Mouse (Mus musculus) liver, embryonic 12.5 days (tissue): ENCODE results near the gene Fads3. TPM values are rescaled to one million over a fixed set of nuclear protein-coding genes. Genes with fewer than 3 reads are reported as not detected.

Experiments used
- ATAC-seq: fragments of 200-750 bp; cut with Nextera tagmentation; 2 replicates; pipeline ENCODE4 v1.8.0; 2017; ENCODE audit warnings: moderate number of reproducible peaks, mild to moderate bottlenecking, moderate library complexity
- H3K27ac ChIP-seq: fragments of 300-500 bp; sonication (generic); 2 replicates; pipeline ENCODE4 v1.5.1; 2016; ENCODE audit warnings: mild to moderate bottlenecking
- H3K27me3 ChIP-seq: fragments of 300-500 bp; sonication (generic); replicated peaks from 2 replicates; pipeline ENCODE4 v1.6.1; 2016; ENCODE audit warnings: mild to moderate bottlenecking, moderate library complexity
- H3K36me3 ChIP-seq: fragments of 300-500 bp; sonication (generic); 2 replicates; pipeline ENCODE4 v1.6.1; 2016; ENCODE audit warnings: mild to moderate bottlenecking, moderate library complexity
- H3K4me1 ChIP-seq: fragments of 300-500 bp; sonication (generic); 2 replicates; pipeline ENCODE4 v1.6.1; 2016
- H3K4me2 ChIP-seq: fragments of 300-500 bp; sonication (generic); 2 replicates; pipeline ENCODE4 v1.6.1; 2016; ENCODE audit warnings: mild to moderate bottlenecking, moderate library complexity
- H3K4me3 ChIP-seq: fragments of 300-500 bp; sonication (generic); 2 replicates; pipeline ENCODE4 v1.5.1; 2016; ENCODE audit warnings: mild to moderate bottlenecking, moderate library complexity
- H3K9ac ChIP-seq: fragments of 300-500 bp; sonication (generic); 2 replicates; pipeline ENCODE4 v1.6.1; 2016; ENCODE audit warnings: mild to moderate bottlenecking, moderate library complexity
- H3K9me3 ChIP-seq: fragments of 300-500 bp; sonication (generic); replicated peaks from 2 replicates; pipeline ENCODE4 v1.6.1; 2016; ENCODE audit warnings: mild to moderate bottlenecking, moderate library complexity
- WGBS: fragments of 180-500 bp; shearing (Covaris S2); methylation state at CpG from one replicate; pipeline ENCODE4 v1.1.7; 2016; ENCODE audit not compliant: insufficient replicate concordance; 5-methylcytosine and 5-hydroxymethylcytosine counted together
- polyA plus RNA-seq: library from polyadenylated mRNA; unstranded; fragments of >200 nt; fragmentation: Nextera tagmentation; extraction: Ambion mirVana; gene quantifications from 2 replicates; pipeline ENCODE4 v1.2.1, GENCODE M21; 2016

Fads3 gene
- polyA plus RNA-seq, 1 experiment from 2014 or later: 10.0 TPM

DNA sequence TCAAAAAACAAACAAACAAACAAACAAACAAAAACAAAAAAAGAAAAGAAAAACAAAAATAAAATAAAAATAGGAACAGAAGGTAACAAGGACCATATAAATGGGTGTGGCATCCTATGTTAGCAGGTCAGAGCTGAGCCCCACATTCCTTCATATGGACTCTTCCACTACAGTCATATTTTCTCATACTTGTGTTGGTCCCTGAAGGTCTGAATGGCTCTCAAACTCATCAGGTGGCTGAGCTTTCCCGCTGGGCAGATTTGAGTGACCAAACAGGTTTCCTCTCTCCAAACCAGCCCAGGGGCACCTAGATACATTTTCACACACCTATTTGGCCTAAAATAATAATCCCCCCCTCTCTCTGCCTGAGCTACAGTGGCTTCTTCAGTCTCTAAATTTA, 30.0 kb upstream of the Fads3 start:
- H3K27me3 ChIP-seq: no peaks in the 10 kb centered on the region
- no peaks in the 10 kb centered on the region for H3K9me3 ChIP-seq
- no peak overlapping the region for H3K9ac ChIP-seq
- H3K4me3 ChIP-seq: no peak overlapping the region
- H3K36me3 ChIP-seq: peaks cover 2% of the 10 kb centered on the region
- H3K27ac ChIP-seq: no peak overlapping the region
- 88% methylated on average over 1 of the region's 1 CpGs for WGBS
- peaks cover 67% of the 10 kb centered on the region for H3K4me1 ChIP-seq
- no peak for ATAC-seq
- H3K4me2 ChIP-seq: no peak overlapping the region

DNA sequence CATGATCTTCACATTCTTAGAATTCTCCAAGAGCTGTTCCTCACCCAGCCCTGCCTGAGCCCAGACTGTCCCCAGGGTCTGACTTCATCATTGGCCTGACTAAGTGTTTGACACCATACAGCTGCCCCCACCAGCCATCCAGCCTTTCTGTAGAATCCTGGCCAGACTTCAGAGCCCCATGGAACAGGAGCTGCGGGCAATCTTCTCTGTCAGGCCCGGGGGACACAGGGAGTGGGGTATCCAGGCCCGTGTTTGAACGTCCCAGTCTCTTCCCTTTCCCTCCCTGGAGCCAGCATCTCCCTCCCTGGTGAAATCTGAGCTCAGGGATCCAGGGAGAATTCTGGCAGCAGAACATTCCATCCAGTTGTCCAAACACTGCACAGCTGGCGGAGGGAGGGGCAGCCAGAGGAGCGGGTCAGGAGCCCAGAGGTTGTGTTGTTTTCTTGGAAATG, 28.5 kb upstream of the Fads3 start:
- H3K27me3 ChIP-seq: no peaks in the 10 kb centered on the region
- peak overlapping the region; percentile 98 for H3K4me2 ChIP-seq
- peak overlapping the region; percentile 93 for H3K9ac ChIP-seq
- H3K27ac ChIP-seq: peak overlapping the region; percentile 98
- no peaks in the 10 kb centered on the region for H3K9me3 ChIP-seq
- H3K4me1 ChIP-seq: peaks cover 82% of the 10 kb centered on the region
- peaks cover 7% of the 10 kb centered on the region for H3K36me3 ChIP-seq
- 59% methylated on average over 6 of the region's 6 CpGs for WGBS
- H3K4me3 ChIP-seq: no peak overlapping the region
- ATAC-seq: no peak

- peaks cover 9% of the 10 kb centered on the region for H3K36me3 ChIP-seq
- H3K4me2 ChIP-seq: peak overlapping the region; percentile 98
- peaks cover 84% of the 10 kb centered on the region for H3K4me1 ChIP-seq
- no peaks in the 10 kb centered on the region for H3K27me3 ChIP-seq
- WGBS: 35% methylated on average over 3 of the region's 3 CpGs
- peak overlapping the region; percentile 98 for H3K27ac ChIP-seq
- H3K9me3 ChIP-seq: no peaks in the 10 kb centered on the region
- peak overlapping the region; percentile 75 for H3K4me3 ChIP-seq
- peak overlapping the region; percentile 93 for H3K9ac ChIP-seq
- ATAC-seq: no peak
These were observed 28.0 kb upstream of the Fads3 start for GRCm38 (mm10) chr19:10013348-10013747.

DNA sequence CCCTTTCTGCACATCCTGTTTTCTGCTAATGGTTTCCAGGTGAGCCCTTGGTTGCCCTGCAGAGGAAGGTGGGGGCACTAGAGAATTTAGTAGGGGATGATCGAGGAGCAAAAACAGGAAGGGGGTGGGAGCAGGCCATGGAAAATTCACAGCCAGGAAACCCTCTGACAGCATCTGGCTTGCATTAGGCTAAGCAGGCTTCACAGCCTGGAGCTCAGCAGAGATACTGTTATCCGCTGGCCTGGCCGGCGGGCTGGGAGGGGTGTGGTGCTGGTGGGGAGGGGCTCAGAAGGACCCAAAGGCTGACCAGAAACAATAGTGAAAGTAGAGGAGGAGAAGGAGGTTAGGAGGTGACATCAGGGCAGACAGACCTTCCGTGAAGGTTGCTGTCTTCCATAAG, 27.5 kb upstream of the Fads3 start:
- Histone ChIP-seq H3K27ac (peak overlapping the region; percentile 98), H3K4me1 (peaks cover 90% of the 10 kb centered on the region), H3K27me3 (no peaks in the 10 kb centered on the region), H3K4me2 (peak overlapping the region; percentile 98), H3K9ac (peak overlapping the region; percentile 93), H3K9me3 (no peaks in the 10 kb centered on the region), H3K36me3 (peaks cover 15% of the 10 kb centered on the region), H3K4me3 (peak overlapping the region; percentile 75)
- 19% methylated on average over 5 of the region's 5 CpGs for WGBS
- peak; percentile 52 for ATAC-seq

DNA sequence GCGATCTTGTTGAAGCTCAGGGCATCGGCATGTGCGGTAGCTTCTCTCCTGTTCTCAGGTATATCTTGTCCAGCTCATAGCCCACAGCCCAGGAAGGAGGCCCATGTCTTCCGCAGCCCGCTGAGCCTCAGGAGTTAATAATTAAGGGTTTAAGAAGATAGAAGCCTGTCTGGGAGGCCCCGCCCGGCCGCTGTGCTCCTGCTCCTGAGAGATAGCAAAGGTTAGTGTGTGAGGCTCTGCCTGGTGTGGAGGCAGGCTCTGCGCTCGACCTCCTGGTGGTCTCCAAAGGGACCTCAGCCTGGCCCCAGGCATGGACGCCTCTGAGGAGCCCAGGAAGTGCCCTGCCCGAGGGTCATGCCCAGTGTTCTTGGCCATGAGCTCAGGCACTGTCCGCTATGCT, 26.5 kb upstream of the Fads3 start:
- H3K36me3 ChIP-seq: peaks cover 24% of the 10 kb centered on the region
- H3K27me3 ChIP-seq: no peaks in the 10 kb centered on the region
- H3K9me3 ChIP-seq: no peaks in the 10 kb centered on the region
- 15% methylated on average over 13 of the region's 13 CpGs for WGBS
- peak overlapping the region; percentile 93 for H3K9ac ChIP-seq
- peak overlapping the region; percentile 98 for H3K27ac ChIP-seq
- peak; percentile 81 for ATAC-seq
- peaks cover 93% of the 10 kb centered on the region for H3K4me1 ChIP-seq
- H3K4me2 ChIP-seq: peak overlapping the region; percentile 98
- peak overlapping the region; percentile 75 for H3K4me3 ChIP-seq

DNA sequence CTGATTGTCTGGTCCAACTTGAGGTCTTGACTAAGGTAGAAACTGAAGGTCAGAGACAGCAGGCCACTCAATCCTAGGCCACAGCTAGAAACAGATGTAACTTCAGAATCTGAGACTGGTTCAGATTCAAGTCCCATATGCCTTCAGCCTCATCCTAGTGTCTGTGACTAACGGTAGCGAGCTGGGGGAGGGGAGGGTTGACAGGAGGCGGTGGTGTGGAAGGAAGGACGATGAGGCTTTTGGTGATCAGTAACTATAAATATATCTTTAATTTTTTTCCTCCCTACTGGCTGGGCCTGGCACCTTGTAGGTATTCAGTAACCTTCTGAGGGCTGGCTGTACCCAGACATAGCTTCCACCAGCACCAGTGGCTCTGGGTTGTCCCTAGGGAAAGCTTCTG, 25.9 kb upstream of the Fads3 start:
- Histone ChIP-seq H3K27ac (peak overlapping the region; percentile 98), H3K27me3 (no peaks in the 10 kb centered on the region), H3K4me2 (peak overlapping the region; percentile 98), H3K9me3 (no peaks in the 10 kb centered on the region), H3K36me3 (peaks cover 28% of the 10 kb centered on the region), H3K9ac (peak overlapping the region; percentile 93), H3K4me3 (peak overlapping the region; percentile 75), H3K4me1 (peaks cover 92% of the 10 kb centered on the region)
- 15% methylated on average over 4 of the region's 4 CpGs for WGBS
- ATAC-seq: no peak

DNA sequence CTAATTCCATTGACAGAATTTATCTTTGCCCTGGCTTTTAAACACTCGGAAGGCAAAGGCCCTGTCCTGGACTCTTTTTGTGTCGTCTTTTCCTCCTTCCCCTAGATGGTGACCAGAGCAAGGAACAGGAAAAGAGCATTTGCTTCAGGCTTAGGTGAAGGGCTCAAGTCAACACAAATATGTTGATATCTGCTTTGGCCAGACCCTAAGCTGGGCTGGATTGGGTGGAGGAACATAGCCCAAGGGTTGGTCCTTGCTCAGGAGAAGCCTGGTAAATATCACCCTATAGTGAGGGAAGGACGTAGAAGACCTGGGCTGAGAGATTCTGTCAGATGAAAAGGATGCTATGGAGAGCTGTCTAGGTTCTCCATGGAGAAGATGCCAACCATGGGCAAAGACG, 25.2 kb upstream of the Fads3 start:
- H3K9ac ChIP-seq: peak overlapping the region; percentile 93
- peaks cover 92% of the 10 kb centered on the region for H3K4me1 ChIP-seq
- peak overlapping the region; percentile 98 for H3K4me2 ChIP-seq
- WGBS: 43% methylated on average over 4 of the region's 4 CpGs
- peak; percentile 50 for ATAC-seq
- peaks cover 35% of the 10 kb centered on the region for H3K36me3 ChIP-seq
- peak overlapping the region; percentile 98 for H3K27ac ChIP-seq
- H3K4me3 ChIP-seq: peak overlapping the region; percentile 75
- no peaks in the 10 kb centered on the region for H3K9me3 ChIP-seq
- H3K27me3 ChIP-seq: no peaks in the 10 kb centered on the region

DNA sequence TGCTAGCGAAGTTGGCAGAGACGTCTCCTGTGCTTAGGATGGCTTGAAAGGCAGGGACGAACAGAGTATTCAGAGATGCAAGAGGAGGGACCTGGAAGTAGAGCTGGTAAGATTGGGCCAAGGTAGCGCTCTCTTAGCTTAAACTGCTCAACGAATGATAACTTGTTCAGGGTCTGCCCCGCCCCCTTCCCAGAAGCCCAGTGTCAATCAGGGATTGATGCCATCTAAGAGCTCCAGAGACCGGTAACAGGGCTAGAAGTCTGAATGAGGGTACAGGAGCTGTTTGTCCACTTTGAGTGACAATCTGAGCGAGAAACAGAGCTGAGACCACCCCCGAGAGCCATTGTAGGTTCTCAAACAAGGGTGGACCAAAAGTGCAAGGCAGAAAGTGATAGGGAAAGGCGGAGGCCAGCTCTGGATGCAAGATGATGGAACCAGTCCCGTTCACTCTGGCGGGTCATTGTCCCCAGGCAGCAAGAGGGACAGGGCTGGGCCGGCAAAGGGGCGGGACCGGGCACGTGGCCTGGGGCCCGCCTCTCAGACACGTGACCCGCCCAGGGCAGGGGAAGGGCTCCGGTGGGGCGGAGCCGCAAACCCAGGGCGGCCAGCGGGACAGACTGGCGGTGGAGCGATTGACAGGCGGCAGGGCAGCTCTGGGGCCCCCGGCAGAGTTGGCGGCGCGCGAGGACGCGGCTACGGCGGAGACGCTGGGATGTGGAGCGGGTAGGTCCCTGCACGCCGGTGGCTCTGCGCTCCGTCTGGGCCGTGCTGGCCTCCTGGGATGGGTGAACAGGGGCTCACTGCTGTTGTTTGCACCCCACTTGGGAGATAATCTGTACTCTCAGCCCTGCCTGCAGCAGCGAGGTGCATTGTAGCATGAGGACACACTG, 23.5 kb upstream of the Fads3 start:
- Histone ChIP-seq H3K27me3 (no peaks in the 10 kb centered on the region), H3K4me2 (peak overlapping the region; percentile 98), H3K4me3 (peak overlapping the region; percentile 75), H3K9me3 (no peaks in the 10 kb centered on the region), H3K27ac (peak overlapping the region; percentile 98), H3K9ac (peak overlapping the region; percentile 93), H3K4me1 (peaks cover 92% of the 10 kb centered on the region), H3K36me3 (peaks cover 52% of the 10 kb centered on the region)
- 5% methylated on average over 44 of the region's 44 CpGs for WGBS
- ATAC-seq: peak; percentile 85

DNA sequence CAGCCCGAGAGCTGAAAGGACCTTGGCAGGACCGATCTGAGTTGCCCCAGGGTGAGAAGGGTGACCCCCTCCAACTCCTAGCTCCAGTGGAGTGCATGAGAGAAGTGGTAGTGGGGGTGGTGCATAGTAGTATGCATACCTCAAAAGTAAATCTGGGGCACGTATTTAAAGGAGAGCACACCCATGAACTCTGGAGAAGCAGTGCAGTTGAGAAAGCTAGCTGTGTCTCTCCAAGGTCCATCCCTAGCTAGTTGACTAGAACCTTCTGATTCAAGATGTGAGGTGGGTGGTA, 22.9 kb upstream of the Fads3 start:
- no peak for ATAC-seq
- H3K9ac ChIP-seq: peak overlapping the region; percentile 93
- 4% methylated on average over 3 of the region's 3 CpGs for WGBS
- no peaks in the 10 kb centered on the region for H3K27me3 ChIP-seq
- no peaks in the 10 kb centered on the region for H3K9me3 ChIP-seq
- H3K4me2 ChIP-seq: peak overlapping the region; percentile 98
- H3K4me3 ChIP-seq: peak overlapping the region; percentile 75
- peaks cover 92% of the 10 kb centered on the region for H3K4me1 ChIP-seq
- H3K36me3 ChIP-seq: peaks cover 58% of the 10 kb centered on the region
- H3K27ac ChIP-seq: peak overlapping the region; percentile 98

DNA sequence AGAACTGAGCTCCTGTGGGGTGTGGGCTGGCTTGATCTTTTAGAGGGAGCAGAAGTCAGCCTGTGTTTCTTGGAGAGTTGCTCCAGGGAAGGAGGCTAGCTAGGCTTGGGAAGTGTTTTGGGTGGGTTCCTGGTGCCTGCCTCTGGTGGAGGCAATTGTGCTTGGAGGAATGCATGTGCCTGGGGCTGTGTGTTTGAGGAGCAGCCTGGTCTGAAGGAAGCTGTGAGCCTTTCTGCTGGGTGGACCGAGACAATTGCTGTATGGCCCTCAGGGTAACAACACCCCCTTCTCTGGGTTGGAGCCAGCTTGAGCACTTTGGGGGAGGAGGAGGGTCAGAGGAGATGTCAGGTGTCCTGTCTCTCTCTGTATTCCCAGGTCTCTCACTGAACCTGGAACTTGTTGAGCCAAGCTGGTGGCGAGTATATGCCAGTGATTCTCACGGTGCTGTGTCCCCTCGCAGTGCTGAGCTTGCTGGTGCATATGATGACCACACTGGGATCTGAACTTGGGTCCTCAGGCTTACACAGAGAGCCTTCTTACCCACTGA, 22.1 kb upstream of the Fads3 start:
- no peaks in the 10 kb centered on the region for H3K9me3 ChIP-seq
- no peaks in the 10 kb centered on the region for H3K27me3 ChIP-seq
- H3K4me2 ChIP-seq: peak overlapping the region; percentile 98
- 0 out of 2 replicates have a peak overlapping the region, but pooled peaks have one; percentile 3 for H3K27ac ChIP-seq
- H3K36me3 ChIP-seq: peaks cover 66% of the 10 kb centered on the region
- peaks cover 92% of the 10 kb centered on the region for H3K4me1 ChIP-seq
- H3K4me3 ChIP-seq: peak overlapping the region; percentile 75
- no peak for ATAC-seq
- WGBS: 73% methylated on average over 4 of the region's 4 CpGs
- peak overlapping the region; percentile 93 for H3K9ac ChIP-seq

DNA sequence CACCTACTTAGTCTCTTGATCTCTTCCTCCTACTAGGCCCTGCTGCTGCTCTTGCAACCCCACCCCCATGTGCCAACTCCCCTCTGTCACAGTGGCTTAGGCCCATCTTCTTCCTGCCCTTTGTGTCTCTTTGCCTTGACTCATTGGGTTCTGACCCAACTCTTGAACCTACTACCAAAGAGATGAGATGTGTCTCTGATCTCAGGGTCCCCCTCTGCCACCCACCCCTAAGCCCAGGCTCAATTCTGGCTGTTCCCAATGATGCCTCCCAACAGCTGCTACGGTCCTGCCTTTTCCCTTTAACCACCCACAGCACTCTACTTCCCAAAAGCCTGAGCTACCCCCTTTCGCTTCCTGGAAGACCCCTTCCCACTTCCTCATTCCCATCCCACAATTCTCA, 19.4 kb upstream of the Fads3 start:
- peak overlapping the region; percentile 42; the same call in 1 of the 2 replicates for H3K9ac ChIP-seq
- H3K4me1 ChIP-seq: peaks cover 93% of the 10 kb centered on the region
- H3K4me2 ChIP-seq: peak overlapping the region; percentile 28; the same call in 1 of the 2 replicates
- H3K4me3 ChIP-seq: no peak overlapping the region
- ATAC-seq: no peak
- H3K27me3 ChIP-seq: no peaks in the 10 kb centered on the region
- peak overlapping the region; percentile 53 for H3K27ac ChIP-seq
- peaks cover 87% of the 10 kb centered on the region for H3K36me3 ChIP-seq
- no peaks in the 10 kb centered on the region for H3K9me3 ChIP-seq
- 65% methylated on average over 2 of the region's 2 CpGs for whole genome bisulfite sequencing
